Mouse (Mus musculus) limb, embryonic 14.5 days (tissue): ENCODE data around the gene Mrpl20. TPM values are rescaled to one million over a fixed set of nuclear protein-coding genes. Genes with fewer than 3 reads are reported as not detected.

Experiments
- ATAC-seq: fragments of 200-750 bp; cut with Nextera tagmentation; 2 replicates; pipeline ENCODE4 v1.8.0; 2017; ENCODE audit warnings: low read depth, moderate number of reproducible peaks, moderate TSS enrichment; ENCODE audit not compliant: low FRiP score
- DNase-seq: peaks from one replicate; pipeline ENCODE4 v3.0.0-alpha.2; 2015; ENCODE audit warnings: low spot score
- H3K27ac ChIP-seq: fragments of 300-500 bp; sonication (generic); replicated peaks from 2 replicates; pipeline ENCODE4 v1.5.1; 2014; ENCODE audit warnings: low read depth, mild to moderate bottlenecking, low read length, moderate library complexity, mixed read lengths
- H3K27me3 ChIP-seq: fragments of 300-500 bp; sonication (generic); 2 replicates; pipeline ENCODE4 v1.6.1; 2014; ENCODE audit warnings: low read length, mixed read lengths; ENCODE audit not compliant: control insufficient read depth, insufficient read depth
- H3K36me3 ChIP-seq: fragments of 300-500 bp; sonication (generic); 2 replicates; pipeline ENCODE4 v1.6.1; 2014; ENCODE audit warnings: mild to moderate bottlenecking, low read length, moderate library complexity, mixed read lengths; ENCODE audit not compliant: control insufficient read depth, insufficient read depth
- H3K4me1 ChIP-seq: fragments of 300-500 bp; sonication (generic); 2 replicates; pipeline ENCODE4 v1.6.1; 2014; ENCODE audit warnings: antibody characterized with exemption, low read length, mixed read lengths; ENCODE audit not compliant: control insufficient read depth, insufficient read depth
- H3K4me2 ChIP-seq: fragments of 300-500 bp; sonication (generic); replicated peaks from 2 replicates; pipeline ENCODE4 v1.6.1; 2014; ENCODE audit warnings: low read depth, mild to moderate bottlenecking, low read length, moderate library complexity; ENCODE audit not compliant: severe bottlenecking
- H3K4me3 ChIP-seq: fragments of 300-500 bp; sonication (generic); replicated peaks from 2 replicates; pipeline ENCODE4 v1.5.1; 2014; ENCODE audit warnings: low read length
- H3K9ac ChIP-seq: fragments of 300-500 bp; sonication (generic); 2 replicates; pipeline ENCODE4 v1.6.1; 2014; ENCODE audit warnings: mild to moderate bottlenecking, low read depth, low read length, moderate library complexity; ENCODE audit not compliant: severe bottlenecking
- H3K9me3 ChIP-seq: fragments of 300-500 bp; sonication (generic); 2 replicates; pipeline ENCODE4 v1.6.1; 2016; ENCODE audit warnings: low read length; ENCODE audit not compliant: control insufficient read depth
- POLR2A ChIP-seq: fragments of 200-500 bp; IDR thresholded peaks from 2 replicates; pipeline ENCODE4 v1.8.0; 2012; ENCODE audit warnings: inconsistent platforms, mild to moderate bottlenecking, moderate library complexity, borderline replicate concordance; ENCODE audit not compliant: insufficient read depth, insufficient read length; ENCODE audit errors: extremely low read depth
- WGBS: fragments of 180-500 bp; shearing (Covaris S2); extraction: QIAGEN DNeasy Blood & Tissue Kit; methylation state at CpG from one replicate; pipeline ENCODE4 v1.1.7; 2014; 5-methylcytosine and 5-hydroxymethylcytosine counted together
- polyA plus RNA-seq, 2 experiments: library from polyadenylated mRNA; depleted of rRNA in 1 of 2; stranded (reverse) in 1 of 2; unstranded in 1 of 2; fragments of >200 nt; fragmentation: Nextera tagmentation in 1 of 2; extraction: Ambion mirVana in 1 of 2; gene quantifications; 2 replicates each; pipeline versions ENCODE4 v1.2.1 to v1.2.3; 2012 to 2014

Mrpl20 gene
- polyA plus RNA-seq, 2 experiments = 97.5 to 215 TPM

DNA sequence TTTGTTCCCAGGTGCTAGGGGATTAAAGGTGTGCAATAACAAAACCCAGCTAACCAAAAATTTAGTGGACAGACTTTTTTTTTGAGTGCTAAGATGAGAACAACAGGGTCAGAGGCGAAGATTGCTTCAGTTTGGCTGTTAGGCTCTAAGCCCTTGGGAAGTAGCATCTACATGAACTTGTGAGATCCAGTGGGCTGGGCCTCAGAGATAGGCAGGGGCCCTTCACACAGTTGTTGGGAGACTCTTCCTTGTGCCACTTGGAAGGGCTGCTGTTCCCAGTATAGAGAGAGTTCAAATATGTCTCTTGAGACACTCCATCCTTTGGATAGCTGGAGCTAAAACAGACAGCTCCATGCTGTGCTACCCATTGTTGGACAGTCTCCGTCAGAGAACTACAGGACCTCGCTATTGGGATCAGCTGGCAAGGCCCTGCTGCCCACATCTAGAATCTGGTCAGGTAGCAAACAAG, 12.6 kb upstream of the Mrpl20 start, which contains the start of gene Ankrd65:
Ankrd65 (plus strand) TSS at position 419 of the 469 bp plus-strand sequence.
- no peaks in the 10 kb centered on the region for H3K4me1 ChIP-seq
- 74% methylated on average over 3 of the region's 3 CpGs for WGBS
- TF ChIP-seq POLR2A = no peak
- H3K27me3 ChIP-seq = no peaks in the 10 kb centered on the region
- no peaks in the 10 kb centered on the region for H3K9me3 ChIP-seq
- DNase-seq (no peak), ATAC-seq (no peak)
- H3K4me2 ChIP-seq = no peak within 1 kb of the TSS
- H3K4me3 ChIP-seq = no peak within 1 kb of the TSS
- H3K9ac ChIP-seq = no peak within 1 kb of the TSS
- no peaks in the 10 kb centered on the region for H3K36me3 ChIP-seq
- H3K27ac ChIP-seq = no peak within 1 kb of the TSS

DNA sequence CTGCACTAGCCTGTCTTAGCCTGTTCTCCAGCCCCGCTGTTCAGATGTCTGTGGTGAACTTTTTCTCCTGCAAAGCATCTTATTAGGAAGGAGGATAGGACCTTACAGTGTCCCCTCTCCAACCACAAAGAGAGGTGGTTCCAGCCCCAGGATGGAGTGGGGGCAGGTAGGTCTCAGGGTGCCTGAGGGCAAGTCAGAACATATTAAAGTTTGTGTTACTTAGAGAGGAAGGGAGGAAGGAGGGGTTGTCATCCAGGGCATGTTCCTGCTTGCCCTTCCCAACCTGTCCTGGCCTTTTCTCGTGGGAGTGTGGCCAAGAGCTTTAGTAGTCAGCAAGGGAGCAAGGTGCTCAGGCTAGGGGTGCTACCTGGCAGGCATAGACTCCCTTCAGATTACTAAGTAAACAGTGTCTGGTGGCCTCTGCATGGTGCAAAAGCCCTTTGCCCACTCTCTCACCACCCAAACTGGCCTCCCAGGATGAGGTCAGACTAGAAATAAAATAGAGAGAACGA, 12.0 kb upstream of the Mrpl20 start:
- H3K9ac ChIP-seq = no peak overlapping the region
- H3K27ac ChIP-seq = no peak overlapping the region
- no peak overlapping the region for H3K4me3 ChIP-seq
- H3K36me3 ChIP-seq = no peaks in the 10 kb centered on the region
- no peaks in the 10 kb centered on the region for H3K27me3 ChIP-seq
- no peak overlapping the region for H3K4me2 ChIP-seq
- no peak for ATAC-seq
- H3K9me3 ChIP-seq = no peaks in the 10 kb centered on the region
- 60% methylated on average over 3 of the region's 3 CpGs for WGBS
- TF ChIP-seq POLR2A = no peak
- no peak for DNase-seq
- no peaks in the 10 kb centered on the region for H3K4me1 ChIP-seq

DNA sequence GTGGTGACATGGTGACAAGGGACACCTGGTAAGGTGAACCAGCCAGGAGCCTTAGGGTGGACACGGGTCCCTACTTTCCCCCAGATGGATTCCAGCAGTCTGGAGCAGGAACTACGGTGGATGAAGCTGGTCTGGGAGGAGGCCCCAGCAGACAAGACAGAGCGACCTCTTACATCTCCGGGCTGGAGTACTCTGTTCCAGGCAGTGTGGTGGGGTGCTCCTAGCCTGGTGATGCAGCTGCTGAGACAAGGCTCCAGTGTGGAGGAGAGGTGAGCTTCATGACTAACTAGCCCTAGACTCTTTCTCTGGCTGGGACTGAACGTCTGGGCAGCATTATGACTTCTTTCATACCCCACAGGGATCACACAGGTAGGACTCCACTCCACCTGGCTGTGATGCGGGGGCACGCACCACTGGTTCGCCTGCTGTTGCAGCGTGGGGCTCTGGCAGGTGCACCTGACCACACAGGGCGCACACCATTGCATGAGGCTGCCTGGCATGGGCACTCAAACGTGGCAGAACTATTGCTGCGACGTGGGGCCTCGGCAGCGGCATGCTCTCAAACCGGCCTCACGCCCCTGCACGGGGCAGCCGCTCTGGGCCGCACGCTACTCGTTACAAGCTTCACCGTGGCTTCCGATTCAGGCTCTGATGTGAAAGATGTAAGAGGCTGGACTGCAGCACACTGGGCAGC, 11.3 kb upstream of the Mrpl20 start:
- Histone ChIP-seq H3K4me1 (no peaks in the 10 kb centered on the region), H3K36me3 (no peaks in the 10 kb centered on the region), H3K9ac (no peak overlapping the region), H3K27ac (no peak overlapping the region), H3K4me3 (no peak overlapping the region), H3K9me3 (no peaks in the 10 kb centered on the region), H3K4me2 (no peak overlapping the region), H3K27me3 (no peaks in the 10 kb centered on the region)
- no peak for ATAC-seq
- DNase-seq = no peak
- TF ChIP-seq POLR2A = no peak
- WGBS = 73% methylated on average over 24 of the region's 24 CpGs

DNA sequence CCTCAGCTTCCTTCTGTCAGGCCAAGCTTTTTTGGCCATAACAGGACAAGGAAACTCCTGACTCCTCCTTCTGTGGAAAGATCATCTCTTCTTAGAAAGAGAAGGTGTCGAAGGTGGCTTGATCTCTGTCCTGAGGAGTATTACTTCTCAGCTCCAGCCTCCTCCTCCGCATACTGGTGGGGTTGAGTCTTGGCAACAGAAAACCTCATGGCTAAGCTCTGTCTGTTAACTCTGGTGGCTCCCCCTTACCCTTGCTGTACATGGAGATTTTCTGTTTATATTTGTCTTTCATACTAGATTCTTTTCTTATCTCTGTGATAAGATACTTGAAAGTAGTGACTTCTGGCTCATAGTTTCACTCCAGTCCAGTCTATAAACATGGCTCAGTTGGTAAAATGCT, 8.9 kb upstream of the Mrpl20 start:
- H3K36me3 ChIP-seq = no peaks in the 10 kb centered on the region
- no peaks in the 10 kb centered on the region for H3K27me3 ChIP-seq
- TF ChIP-seq POLR2A = no peak
- H3K9me3 ChIP-seq = no peaks in the 10 kb centered on the region
- no peak overlapping the region for H3K27ac ChIP-seq
- WGBS = 63% methylated on average over 2 of the region's 2 CpGs
- H3K4me3 ChIP-seq = no peak overlapping the region
- no peak overlapping the region for H3K4me2 ChIP-seq
- no peak overlapping the region for H3K9ac ChIP-seq
- DNase-seq (no peak), ATAC-seq (no peak)
- H3K4me1 ChIP-seq = no peaks in the 10 kb centered on the region

DNA sequence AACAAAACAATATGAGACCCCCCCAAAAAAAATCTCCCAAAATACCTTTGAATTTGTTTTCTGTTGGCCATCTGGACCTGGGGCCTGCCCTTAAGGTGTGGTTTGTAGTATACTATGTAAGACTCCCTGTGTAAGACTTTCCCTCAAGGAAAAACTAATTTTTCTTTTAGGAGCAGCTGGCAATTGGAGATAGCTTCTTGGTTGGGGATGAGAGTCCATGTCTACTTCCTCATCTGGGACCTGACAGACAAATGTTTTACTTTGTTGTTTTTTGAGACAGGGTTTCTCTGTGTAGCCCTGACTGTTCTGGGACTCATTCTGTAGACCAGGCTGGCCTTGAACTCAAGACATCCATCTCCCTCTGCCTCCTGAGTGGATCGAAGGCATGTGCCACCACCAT, 603 bp upstream of the Mrpl20 start:
- Histone ChIP-seq H3K4me1 (peaks cover 6% of the 10 kb centered on the region), H3K4me2 (no peak overlapping the region), H3K27ac (no peak overlapping the region), H3K36me3 (peaks cover 11% of the 10 kb centered on the region), H3K27me3 (no peaks in the 10 kb centered on the region), H3K9ac (no peak overlapping the region), H3K4me3 (no peak overlapping the region), H3K9me3 (no peaks in the 10 kb centered on the region)
- WGBS = 89% methylated on average over 1 of the region's 1 CpGs
- DNase-seq = no peak
- ATAC-seq = no peak
- TF ChIP-seq POLR2A = no peak
